Mouse (Mus musculus) gastrocnemius, postnatal 14 days (tissue): ENCODE results near the gene Pced1b. TPM values are rescaled to one million over a fixed set of nuclear protein-coding genes. Genes with fewer than 3 reads are reported as not detected.

ENCODE experiments used
- DNase-seq: peaks from one replicate; pipeline ENCODE4 v3.0.0; 2021; ENCODE audit warnings: mixed read lengths
- intact Hi-C: fragments of 180-260 bp; cut with DNase I; formaldehyde crosslinking; loops from one replicate; pipeline ENCODE4 v1.15.1; 2025; ENCODE audit warnings: low total_unique reads
- total RNA-seq, 2 experiments: library from RNA; stranded (reverse); gene quantifications; 2 replicates each; pipeline ENCODE4 v1.2.3; 2021

The Pced1b gene
- total RNA-seq, 2 experiments from 2014 or later: 3.7 to 4.1 TPM

GRCm38 (mm10) chr15:97254375-97254774 lies 7.5 kb downstream of the Pced1b start:
- intact Hi-C loops: no loop called here
- no peak for DNase-seq

GRCm38 (mm10) chr15:97255800-97256199 lies 8.9 kb downstream of the Pced1b start:
- intact Hi-C loops: no loop called here
- no peak for DNase-seq

- intact Hi-C loops: no loop called here
- no peak for DNase-seq
Measured at GRCm38 (mm10) chr15:97256411-97256810, 9.5 kb downstream of the Pced1b start.

- no peak for DNase-seq
- intact Hi-C loops: no loop called here
Measured at GRCm38 (mm10) chr15:97257206-97257775, 10.4 kb downstream of the Pced1b start.

GRCm38 (mm10) chr15:97258483-97259230 lies 11.8 kb downstream of the Pced1b start:
- no peak for DNase-seq
- intact Hi-C loops: no loop called here

GRCm38 (mm10) chr15:97259300-97259699 lies 12.4 kb downstream of the Pced1b start:
- intact Hi-C loops: no loop called here
- DNase-seq: no peak

GRCm38 (mm10) chr15:97259968-97260597 lies 13.2 kb downstream of the Pced1b start:
- no peak for DNase-seq
- intact Hi-C loops: no loop called here

- intact Hi-C loops: no loop called here
- DNase-seq: no peak
Measured at GRCm38 (mm10) chr15:97262251-97262650, 15.3 kb downstream of the Pced1b start.

- DNase-seq: no peak
- intact Hi-C loops: no loop called here
Measured at GRCm38 (mm10) chr15:97266236-97266845, 19.4 kb downstream of the Pced1b start.

- no peak for DNase-seq
Measured at GRCm38 (mm10) chr15:97267094-97267695, 20.3 kb downstream of the Pced1b start.

GRCm38 (mm10) chr15:97271985-97272697 lies 25.2 kb downstream of the Pced1b start:
- no peak for DNase-seq
- intact Hi-C loops: no loop called here

More at GRCm38 (mm10) chr15:97267094-97267695, 20.3 kb downstream of the Pced1b start:
- intact Hi-C loops: no loop called here

GRCm38 (mm10) chr15:97272831-97273230 lies 25.9 kb downstream of the Pced1b start:
- intact Hi-C loops: no loop called here
- no peak for DNase-seq

- no peak for DNase-seq
- intact Hi-C loops: loop anchor here (1.0 kb wide), 1 partner anchor 23 kb away; no protein-coding TSS in a partner anchor
Measured at GRCm38 (mm10) chr15:97275626-97276395, 28.9 kb downstream of the Pced1b start.

GRCm38 (mm10) chr15:97276660-97277153 lies 29.8 kb downstream of the Pced1b start:
- intact Hi-C loops: loop anchor here (1.0 kb wide), 1 partner anchor 23 kb away; no protein-coding TSS in a partner anchor
- no peak for DNase-seq

GRCm38 (mm10) chr15:97277328-97277727 lies 30.4 kb downstream of the Pced1b start:
- intact Hi-C loops: no loop called here
- DNase-seq: no peak

GRCm38 (mm10) chr15:97278340-97278948 lies 31.5 kb downstream of the Pced1b start:
- DNase-seq: no peak
- intact Hi-C loops: no loop called here

- intact Hi-C loops: no loop called here
- DNase-seq: no peak
Measured at GRCm38 (mm10) chr15:97280131-97280530, 33.2 kb downstream of the Pced1b start.

- intact Hi-C loops: no loop called here
- no peak for DNase-seq
Measured at GRCm38 (mm10) chr15:97280776-97281175, 33.9 kb downstream of the Pced1b start.
